Mouse (Mus musculus): ENCODE measurements at regions not wholly inside any gene's neighbourhood (a gene's known extent, or its start where the extent isn't known, plus 50 kb on each side); places are given as distances from the start of the nearest gene placed in this dataset.

GRCm38 (mm10) chr13:57249401-57249800 is 353.6 kb upstream of the Trpc7 start:
- no peak for TF ChIP-seq CTCF (IDR thresholded peaks at IDR 0.05; ENCODE audit: extremely low read depth, insufficient read length, insufficient replicate concordance, low read depth, low read length)
- TF ChIP-seq POLR2A (IDR thresholded peaks at IDR 0.05; ENCODE audit: low read depth, low read length): no peak

Data from small intestine, adult 2 months (tissue).